Mouse (Mus musculus) myocyte (in vitro differentiated cells): Measurements from ENCODE around the gene Acaa1a. TPM values are rescaled to one million over a fixed set of nuclear protein-coding genes. Genes with fewer than 3 reads are reported as not detected.

ENCODE experiments used
- H3K27me3 ChIP-seq: one replicate; pipeline ENCODE4 v1.6.1; 2011; ENCODE audit not compliant: control insufficient read depth, insufficient read depth, insufficient read length
- H3K36me3 ChIP-seq: one replicate; pipeline ENCODE4 v1.6.1; 2011; ENCODE audit not compliant: control insufficient read depth, insufficient read depth
- H3K4me2 ChIP-seq: one replicate; pipeline ENCODE4 v1.6.1; 2011; ENCODE audit warnings: low read depth, control low read depth
- H3K4me3 ChIP-seq: one replicate; pipeline ENCODE4 v1.5.1; 2011; ENCODE audit warnings: mild to moderate bottlenecking, control low read depth, moderate library complexity
- H3K79me2 ChIP-seq: one replicate; pipeline ENCODE4 v1.6.1; 2011; ENCODE audit not compliant: control insufficient read depth, insufficient read depth
- H3ac ChIP-seq: one replicate; pipeline ENCODE4 v1.6.1; 2011; ENCODE audit not compliant: control insufficient read depth, insufficient read length
- CEBPB ChIP-seq: IDR thresholded peaks from 2 replicates; pipeline ENCODE4 v1.6.1; 2011; ENCODE audit warnings: mild to moderate bottlenecking, moderate library complexity; ENCODE audit not compliant: poor library complexity, insufficient read depth, severe bottlenecking
- E2F4 ChIP-seq: IDR thresholded peaks from one replicate; pipeline ENCODE4 v1.6.1; 2011; ENCODE audit warnings: mild to moderate bottlenecking, control low read depth, moderate library complexity; ENCODE audit not compliant: insufficient read depth
- MAX ChIP-seq: IDR thresholded peaks from one replicate; pipeline ENCODE4 v1.6.1; 2011; ENCODE audit warnings: low read depth, mild to moderate bottlenecking, control low read depth
- MYOD1 ChIP-seq, 3 experiments: IDR thresholded peaks; one replicate each; pipeline ENCODE4 v1.6.1; 2011; ENCODE audit warnings: control low read depth in 2 of 3, low read depth in 2 of 3, mild to moderate bottlenecking in 2 of 3, moderate library complexity in 1 of 3; ENCODE audit not compliant: insufficient read length in 2 of 3, control insufficient read depth in 1 of 3
- MYOG ChIP-seq, 3 experiments: IDR thresholded peaks; one replicate each; pipeline ENCODE4 v1.6.1; 2011; ENCODE audit warnings: control low read depth in 2 of 3, low read depth in 2 of 3, mild to moderate bottlenecking in 2 of 3; ENCODE audit not compliant: insufficient read length in 2 of 3, control insufficient read depth in 1 of 3, insufficient read depth in 1 of 3
- POLR2A ChIP-seq: IDR thresholded peaks from one replicate; pipeline ENCODE4 v1.6.1; 2011; ENCODE audit warnings: low read depth, mild to moderate bottlenecking, control low read depth, moderate library complexity; ENCODE audit not compliant: insufficient read length
- POLR2AphosphoS2 ChIP-seq: IDR thresholded peaks from one replicate; pipeline ENCODE4 v1.6.1; 2011; ENCODE audit warnings: low read depth, control low read depth; ENCODE audit not compliant: insufficient read length
- REST ChIP-seq: IDR thresholded peaks from one replicate; pipeline ENCODE4 v1.6.1; 2011; ENCODE audit warnings: mild to moderate bottlenecking, control low read depth, moderate library complexity; ENCODE audit not compliant: insufficient read depth, insufficient read length
- SRF ChIP-seq: IDR thresholded peaks from one replicate; pipeline ENCODE4 v1.6.1; 2011; ENCODE audit warnings: low read depth; ENCODE audit not compliant: control insufficient read depth, insufficient read length
- TCF12 ChIP-seq: IDR thresholded peaks from one replicate; pipeline ENCODE4 v1.6.1; 2011; ENCODE audit warnings: mild to moderate bottlenecking, control low read depth; ENCODE audit not compliant: poor library complexity, insufficient read depth, severe bottlenecking
- TCF3 ChIP-seq: IDR thresholded peaks from one replicate; pipeline ENCODE4 v1.6.1; 2011; ENCODE audit warnings: low read depth, control low read depth; ENCODE audit not compliant: insufficient read length
- USF1 ChIP-seq: IDR thresholded peaks from one replicate; pipeline ENCODE4 v1.6.1; 2011; ENCODE audit warnings: low read depth, mild to moderate bottlenecking, control low read depth, moderate library complexity
- polyA plus RNA-seq: library from polyadenylated mRNA; unstranded; fragments of >200 nt; fragmentation: generic; extraction: Trizol; gene quantifications from one replicate; pipeline ENCODE4 v1.2.1, GENCODE M21; 2012; ENCODE audit warnings: missing spikeins

The Acaa1a gene
- polyA plus RNA-seq, 1 experiment: 61.7 TPM

GRCm38 (mm10) chr9:119330186-119330963 lies 9.1 kb upstream of the Acaa1a start:
- H3ac ChIP-seq: no peak overlapping the region

GRCm38 (mm10) chr9:119334324-119334723 lies 5.2 kb upstream of the Acaa1a start:
- TF ChIP-seq POLR2AphosphoS2 (no peak), POLR2A (no peak), USF1 (no peak), REST (no peak), E2F4 (no peak), TCF3 (no peak), MAX (no peak), TCF12 (no peak), SRF (no peak), MYOG (IDR thresholded peaks at IDR 0.05; ENCODE audit: control insufficient read depth in 1 of 3, insufficient read depth in 1 of 3, insufficient read length in 2 of 3, low read depth in 2 of 3) (no peak), MYOD1 (IDR thresholded peaks at IDR 0.05; ENCODE audit: control insufficient read depth in 1 of 3, insufficient read length in 2 of 3, low read depth in 2 of 3) (no peak), CEBPB (no peak)
- no peak overlapping the region for H3ac ChIP-seq
- no peaks in the 10 kb centered on the region for H3K27me3 ChIP-seq
- no peak overlapping the region for H3K4me3 ChIP-seq
- H3K79me2 ChIP-seq: peaks cover 4% of the 10 kb centered on the region
- H3K36me3 ChIP-seq: no peaks in the 10 kb centered on the region
- no peak overlapping the region for H3K4me2 ChIP-seq

More at GRCm38 (mm10) chr9:119330186-119330963, 9.1 kb upstream of the Acaa1a start:
- H3K27me3 ChIP-seq: no peaks in the 10 kb centered on the region
- H3K4me3 ChIP-seq: no peak overlapping the region
- H3K4me2 ChIP-seq: no peak overlapping the region
- TF ChIP-seq USF1: no peak
- TF ChIP-seq E2F4: no peak
- TF ChIP-seq CEBPB: no peak
- no peaks in the 10 kb centered on the region for H3K79me2 ChIP-seq
- H3K36me3 ChIP-seq: no peaks in the 10 kb centered on the region

- Histone ChIP-seq H3K79me2 (peaks cover 7% of the 10 kb centered on the region), H3ac (no peak overlapping the region), H3K36me3 (no peaks in the 10 kb centered on the region), H3K4me3 (no peak overlapping the region), H3K27me3 (no peaks in the 10 kb centered on the region), H3K4me2 (no peak overlapping the region)
- no peak for TF ChIP-seq E2F4
- no peak for TF ChIP-seq MYOD1 (IDR thresholded peaks at IDR 0.05; ENCODE audit: control insufficient read depth in 1 of 3, insufficient read length in 2 of 3, low read depth in 2 of 3)
- TF ChIP-seq POLR2AphosphoS2: no peak
- TF ChIP-seq TCF3: no peak
- no peak for TF ChIP-seq CEBPB
- TF ChIP-seq POLR2A: no peak
- TF ChIP-seq SRF: no peak
- no peak for TF ChIP-seq TCF12
- no peak for TF ChIP-seq MYOG (IDR thresholded peaks at IDR 0.05; ENCODE audit: control insufficient read depth in 1 of 3, insufficient read depth in 1 of 3, insufficient read length in 2 of 3, low read depth in 2 of 3)
- TF ChIP-seq USF1: no peak
- TF ChIP-seq MAX: no peak
Measured at GRCm38 (mm10) chr9:119334834-119335233, 4.6 kb upstream of the Acaa1a start.

- H3K36me3 ChIP-seq: no peaks in the 10 kb centered on the region
- H3ac ChIP-seq: no peak overlapping the region
- H3K4me3 ChIP-seq: no peak overlapping the region
- H3K4me2 ChIP-seq: no peak overlapping the region
- H3K27me3 ChIP-seq: no peaks in the 10 kb centered on the region
- TF ChIP-seq TCF3 (no peak), SRF (no peak), TCF12 (no peak), REST (no peak), CEBPB (no peak), POLR2A (no peak), E2F4 (no peak), MAX (no peak), MYOD1 (IDR thresholded peaks at IDR 0.05; ENCODE audit: control insufficient read depth in 1 of 3, insufficient read length in 2 of 3, low read depth in 2 of 3) (no peak), MYOG (IDR thresholded peaks at IDR 0.05; ENCODE audit: control insufficient read depth in 1 of 3, insufficient read depth in 1 of 3, insufficient read length in 2 of 3, low read depth in 2 of 3) (no peak), POLR2AphosphoS2 (no peak), USF1 (no peak)
- peaks cover 7% of the 10 kb centered on the region for H3K79me2 ChIP-seq
Measured at GRCm38 (mm10) chr9:119335571-119335970, 3.9 kb upstream of the Acaa1a start.
